Mouse (Mus musculus): ENCODE measurements around the gene Disp1.

The Disp1 gene

DNA sequence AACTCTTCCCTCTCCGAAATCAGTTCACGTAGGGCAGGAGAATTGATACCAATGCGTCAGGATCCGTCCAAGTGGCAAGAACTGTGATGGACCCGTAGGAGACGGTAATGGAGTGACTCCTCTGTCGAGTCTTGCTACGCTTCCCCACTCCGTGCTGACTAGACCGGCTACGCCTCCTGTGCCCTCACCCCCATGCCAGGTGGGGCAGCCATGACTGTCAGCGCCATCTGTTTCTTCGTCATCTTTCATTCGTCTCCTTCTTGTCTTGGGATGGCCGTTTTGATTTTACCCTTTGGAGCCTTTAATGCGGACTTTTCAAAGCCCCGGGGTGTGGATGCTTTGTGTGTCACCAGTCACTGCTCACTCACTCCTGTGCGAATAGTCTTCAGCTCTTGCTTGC lies 26.6 kb downstream of the Disp1 start:
- DNase-seq = no peak

DNA sequence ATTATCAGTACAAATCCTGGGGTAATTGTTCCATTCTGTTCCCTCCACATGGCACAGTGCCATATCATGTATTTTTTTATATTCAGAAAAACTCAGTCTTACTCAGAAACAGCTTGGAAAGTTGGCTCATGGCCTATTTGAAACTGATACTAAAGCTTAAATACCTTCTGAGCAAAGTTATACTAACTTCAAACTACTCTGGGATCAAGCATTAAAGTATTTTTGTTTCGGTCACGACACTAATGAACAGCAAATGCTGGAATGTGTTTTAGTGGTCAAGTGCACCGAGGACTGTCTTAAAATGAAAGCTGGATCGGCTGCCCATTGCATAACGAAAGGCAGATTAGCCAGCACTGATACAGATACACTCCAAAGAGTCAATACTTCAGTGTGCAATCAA lies 27.2 kb downstream of the Disp1 start:
- no peak for DNase-seq

GRCm38 (mm10) chr1:183191398-183191797 lies 29.9 kb downstream of the Disp1 start:
- no peak for DNase-seq

GRCm38 (mm10) chr1:183190456-183190855 lies 30.9 kb downstream of the Disp1 start:
- no peak for DNase-seq

DNA sequence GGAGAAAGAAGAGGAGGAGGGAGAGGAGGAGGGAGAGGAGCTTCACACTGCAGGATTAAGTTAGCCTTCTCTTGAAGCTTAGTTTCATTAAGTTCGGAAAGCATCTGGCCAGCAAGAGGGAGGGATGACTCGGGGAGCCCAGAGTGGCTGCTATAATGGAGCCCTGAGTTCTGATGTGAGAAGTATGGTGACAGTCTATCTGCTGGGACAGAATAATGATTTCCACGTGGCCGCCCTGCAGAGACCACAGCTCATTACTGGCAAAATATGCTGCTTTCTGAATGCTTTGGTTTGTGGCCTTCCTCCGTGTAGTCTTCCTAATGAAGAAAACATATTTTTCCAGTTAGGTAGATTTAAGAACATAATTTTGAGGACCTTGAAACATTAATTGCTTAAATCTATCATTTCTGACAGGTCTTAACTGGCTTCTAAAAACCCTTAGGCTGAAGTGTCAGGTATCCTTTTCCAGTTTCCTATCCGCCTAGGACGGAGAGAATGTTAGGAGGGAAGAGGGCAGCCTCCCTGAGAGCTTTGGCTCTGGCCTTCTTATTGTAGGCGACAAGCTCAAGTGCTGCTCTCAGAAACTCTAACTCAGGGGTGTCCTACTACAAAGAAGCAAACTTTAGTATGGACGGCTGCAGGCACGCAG lies 32.2 kb downstream of the Disp1 start:
- DNase-seq = no peak

- no peak for DNase-seq
Measured at GRCm38 (mm10) chr1:183188115-183189013, 33.0 kb downstream of the Disp1 start.

GRCm38 (mm10) chr1:183185560-183185959 lies 35.8 kb downstream of the Disp1 start:
- no peak for DNase-seq

DNA sequence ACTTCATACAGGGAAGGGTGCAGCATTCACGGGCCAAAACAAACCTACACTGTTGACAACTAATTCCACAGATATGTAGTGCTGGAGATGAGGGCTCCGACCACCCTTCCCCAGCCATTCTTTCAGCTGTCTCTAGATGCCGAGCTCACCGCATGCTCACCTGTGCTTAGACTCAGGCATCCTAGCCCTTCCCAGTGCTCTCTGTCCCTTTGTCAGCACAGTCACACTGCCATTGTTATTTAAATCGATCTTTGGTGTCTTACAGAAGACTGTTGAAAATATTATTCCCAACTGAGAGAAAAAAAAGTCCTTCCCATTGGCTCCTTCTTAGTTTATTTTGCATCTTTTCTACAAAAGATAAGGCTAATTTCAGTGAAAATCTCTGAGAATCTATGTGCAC lies 36.6 kb downstream of the Disp1 start:
- no peak for DNase-seq

- DNase-seq = no peak
Measured at GRCm38 (mm10) chr1:183183565-183183964, 37.8 kb downstream of the Disp1 start.

GRCm38 (mm10) chr1:183182641-183183414 lies 38.5 kb downstream of the Disp1 start:
- DNase-seq = no peak

DNA sequence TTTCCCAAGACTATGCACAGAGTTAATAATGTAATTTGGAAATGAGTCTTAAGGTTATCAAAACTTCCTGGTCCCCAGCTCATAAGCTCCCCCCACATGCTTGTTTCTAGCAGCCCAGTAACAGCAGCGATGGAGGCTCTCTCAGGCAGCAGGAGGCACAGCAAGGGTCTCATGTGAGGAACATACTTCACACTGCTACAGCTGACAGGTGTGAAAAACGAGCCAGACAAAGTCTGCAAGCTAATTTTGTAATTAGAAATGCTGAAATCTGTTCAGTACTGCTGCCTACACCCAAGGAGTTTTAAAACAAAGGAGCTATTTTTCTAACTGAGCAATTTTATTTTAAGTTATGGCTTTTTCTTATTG lies 40.3 kb downstream of the Disp1 start:
- DNase-seq = peak; percentile 54

GRCm38 (mm10) chr1:183180301-183181029 lies 40.9 kb downstream of the Disp1 start:
- DNase-seq = no peak

DNA sequence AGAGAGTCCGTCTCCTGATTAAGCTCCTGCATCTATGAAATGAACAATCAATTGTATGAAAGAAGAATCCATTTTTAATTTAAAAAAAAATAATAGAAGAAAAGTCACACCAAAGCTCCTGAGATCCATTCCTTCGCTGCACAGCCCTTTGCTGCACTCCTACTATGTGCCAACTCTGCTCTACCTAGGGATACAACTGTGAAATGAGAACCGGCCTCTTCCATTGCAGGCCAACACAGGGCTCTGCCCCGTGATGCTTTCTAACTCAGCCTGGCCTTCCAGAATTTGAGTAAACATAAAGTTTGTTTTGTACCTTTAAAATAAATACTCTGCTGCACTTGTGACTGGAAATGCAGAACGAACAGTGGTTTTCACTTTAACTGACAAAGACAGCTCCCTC lies 42.0 kb downstream of the Disp1 start:
- no peak for DNase-seq

DNA sequence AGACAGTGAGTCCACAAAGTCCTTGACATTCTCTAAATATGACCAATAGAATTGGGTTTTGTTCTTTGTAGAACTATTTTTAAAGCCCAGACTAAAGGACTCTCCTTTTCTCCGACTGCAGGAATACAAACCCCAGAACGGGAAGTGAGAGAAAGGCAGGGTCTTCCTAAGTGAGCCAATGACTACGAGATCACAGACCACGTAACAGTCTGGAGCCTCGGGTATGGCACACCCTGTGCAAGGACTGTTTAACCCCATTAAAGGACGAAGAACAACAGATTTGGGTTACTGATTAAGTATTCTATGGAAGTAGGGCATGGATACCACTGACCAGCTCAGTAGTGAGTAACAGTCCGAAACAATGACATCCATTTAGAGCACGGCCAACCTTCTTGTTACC lies 46.1 kb downstream of the Disp1 start:
- no peak for DNase-seq

GRCm38 (mm10) chr1:183171095-183171494 lies 50.2 kb downstream of the Disp1 start:
- no peak for DNase-seq

DNA sequence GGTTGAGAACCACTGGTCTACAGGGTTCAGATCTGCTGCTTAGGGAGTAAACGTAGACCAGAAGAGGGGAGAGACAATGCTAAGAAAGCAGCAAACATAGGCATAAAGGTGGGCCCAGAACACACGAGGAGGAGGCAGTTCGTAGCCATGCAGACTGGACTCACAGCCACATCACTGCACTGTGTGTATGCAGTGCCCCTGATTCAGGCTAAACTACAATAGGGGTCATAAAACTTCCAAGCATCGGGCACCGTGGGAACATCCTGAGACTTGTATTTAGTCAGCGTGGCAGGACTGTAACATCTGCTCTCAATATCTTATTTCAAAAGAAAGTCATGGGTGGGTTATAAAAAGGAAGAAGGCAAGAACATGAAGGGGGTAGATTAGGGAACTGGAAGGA lies 52.9 kb downstream of the Disp1 start:
- no peak for DNase-seq

GRCm38 (mm10) chr1:183167776-183168175 lies 53.5 kb downstream of the Disp1 start:
- peak; percentile 69 for DNase-seq

DNA sequence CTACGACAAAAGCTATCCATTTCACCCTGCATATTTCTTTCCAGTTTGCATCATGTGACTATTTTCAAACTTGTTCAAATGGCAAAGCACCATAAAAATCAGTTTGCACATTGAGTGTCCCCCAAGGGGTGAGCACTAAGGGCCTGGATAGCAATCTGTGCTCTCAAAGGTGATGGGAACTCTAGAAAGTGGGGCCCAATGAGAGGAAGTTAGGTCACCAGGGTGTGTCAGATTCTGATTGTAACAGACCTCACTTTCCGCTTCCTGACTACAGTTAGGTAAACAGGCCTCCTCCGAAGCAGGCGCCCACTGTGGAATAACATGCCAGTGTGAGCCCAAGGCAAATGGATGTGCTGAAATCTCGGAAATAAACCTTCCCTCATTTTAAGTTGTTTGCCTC lies 54.6 kb downstream of the Disp1 start:
- no peak for DNase-seq

DNA sequence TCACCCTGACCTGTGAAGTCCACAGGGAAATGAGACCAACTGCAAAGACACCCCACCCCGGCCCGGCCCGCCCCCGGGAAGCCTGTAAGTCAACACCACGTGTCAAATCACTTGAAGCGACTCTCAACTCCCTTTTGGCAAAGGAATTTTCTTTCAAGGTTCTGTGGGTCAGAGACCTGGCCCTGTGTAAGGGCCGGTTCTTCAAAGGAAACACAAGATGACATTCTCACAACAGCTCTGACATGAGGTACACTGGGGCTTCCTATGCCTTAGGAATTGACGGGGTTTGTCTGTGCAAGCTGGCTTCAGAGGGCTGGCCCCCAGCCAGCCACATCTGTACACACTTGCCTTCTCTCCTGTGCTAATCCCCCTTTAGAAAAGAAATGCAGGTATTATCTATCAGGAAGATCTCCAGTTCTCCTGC lies 56.7 kb downstream of the Disp1 start:
- no peak for DNase-seq

DNA sequence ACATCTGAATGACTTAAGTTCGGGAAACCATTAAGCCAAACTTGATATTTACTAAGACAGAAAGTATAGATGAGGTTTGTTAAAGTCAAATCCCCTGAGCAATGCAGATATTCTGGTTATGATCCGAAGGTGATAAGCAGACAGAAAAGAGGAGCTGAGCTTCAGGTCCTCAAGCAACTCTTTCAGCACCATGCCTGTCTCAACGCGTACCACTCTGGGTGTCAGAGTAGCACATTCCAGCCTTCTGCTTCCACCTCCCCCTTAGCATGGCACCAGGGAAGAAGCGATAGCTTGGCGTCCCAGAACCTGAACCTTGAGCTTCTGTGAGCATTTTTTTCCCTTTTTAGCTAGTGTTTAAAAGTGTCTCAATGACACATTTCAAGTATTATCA lies 57.1 kb downstream of the Disp1 start:
- no peak for DNase-seq

DNA sequence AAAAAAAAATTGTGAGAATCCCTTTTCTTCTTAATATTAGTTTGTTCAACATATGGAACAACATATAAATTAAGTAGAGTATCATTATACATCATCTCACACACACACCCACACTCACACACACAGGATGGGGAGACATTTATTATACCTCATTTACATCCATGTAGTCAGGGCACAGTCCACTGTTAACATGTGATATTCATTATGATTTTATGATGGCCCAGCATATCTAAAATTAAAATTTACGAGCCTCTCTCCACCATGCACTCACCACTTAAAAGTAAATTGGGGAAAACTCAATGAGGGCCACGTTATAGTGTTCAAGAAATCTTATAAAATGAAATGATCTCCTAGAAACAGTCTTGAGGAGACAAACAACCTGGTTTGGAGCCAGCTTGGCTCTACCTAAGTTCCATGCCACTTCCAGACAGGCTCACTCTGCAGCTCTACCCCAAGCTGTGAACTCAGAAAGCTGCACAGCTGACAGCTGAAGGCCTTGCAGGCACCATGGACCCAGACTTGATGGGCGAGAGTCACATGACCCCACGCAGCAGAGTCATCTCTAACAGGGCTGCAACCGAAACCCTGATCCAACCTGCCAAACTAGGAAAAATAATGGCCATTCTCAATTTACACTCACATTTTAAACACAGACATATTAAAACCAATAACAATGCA lies 57.7 kb downstream of the Disp1 start:
- no peak for DNase-seq

GRCm38 (mm10) chr1:183161057-183161456 lies 60.3 kb downstream of the Disp1 start:
- DNase-seq = no peak
